Mouse (Mus musculus) erythroid progenitor cell, adult 5-6 weeks (primary cell): ENCODE measurements around the gene Mef2b. TPM values are rescaled to one million over a fixed set of nuclear protein-coding genes. Genes with fewer than 3 reads are reported as not detected.
"Not testable (repeated sequence)": the region's sequence is repeated elsewhere in the genome, so short reads cannot be mapped to it uniquely, and the experiment has no call there.

ENCODE experiments used
- ATAC-seq: replicated peaks from 2 replicates; pipeline ENCODE4 v1.8.0; 2016; ENCODE audit warnings: moderate number of reproducible peaks, mild to moderate bottlenecking, moderate TSS enrichment, inconsistent platforms; ENCODE audit not compliant: poor library complexity, low FRiP score, severe bottlenecking
- total RNA-seq, 2 experiments: library from RNA; stranded (forward) in 1 of 2; stranded (reverse) in 1 of 2; fragments of 150-400 nt in 1 of 2; fragments of 186-747, 209-891 nt in 1 of 2; gene quantifications; 2 replicates each; pipeline versions ENCODE4 v1.2.3 to v1.2.4; 2015 to 2017; ENCODE audit warnings: low replicate concordance in 2 of 2

Gene Mef2b
- total RNA-seq, 2 experiments from 2014 or later = not detected

DNA sequence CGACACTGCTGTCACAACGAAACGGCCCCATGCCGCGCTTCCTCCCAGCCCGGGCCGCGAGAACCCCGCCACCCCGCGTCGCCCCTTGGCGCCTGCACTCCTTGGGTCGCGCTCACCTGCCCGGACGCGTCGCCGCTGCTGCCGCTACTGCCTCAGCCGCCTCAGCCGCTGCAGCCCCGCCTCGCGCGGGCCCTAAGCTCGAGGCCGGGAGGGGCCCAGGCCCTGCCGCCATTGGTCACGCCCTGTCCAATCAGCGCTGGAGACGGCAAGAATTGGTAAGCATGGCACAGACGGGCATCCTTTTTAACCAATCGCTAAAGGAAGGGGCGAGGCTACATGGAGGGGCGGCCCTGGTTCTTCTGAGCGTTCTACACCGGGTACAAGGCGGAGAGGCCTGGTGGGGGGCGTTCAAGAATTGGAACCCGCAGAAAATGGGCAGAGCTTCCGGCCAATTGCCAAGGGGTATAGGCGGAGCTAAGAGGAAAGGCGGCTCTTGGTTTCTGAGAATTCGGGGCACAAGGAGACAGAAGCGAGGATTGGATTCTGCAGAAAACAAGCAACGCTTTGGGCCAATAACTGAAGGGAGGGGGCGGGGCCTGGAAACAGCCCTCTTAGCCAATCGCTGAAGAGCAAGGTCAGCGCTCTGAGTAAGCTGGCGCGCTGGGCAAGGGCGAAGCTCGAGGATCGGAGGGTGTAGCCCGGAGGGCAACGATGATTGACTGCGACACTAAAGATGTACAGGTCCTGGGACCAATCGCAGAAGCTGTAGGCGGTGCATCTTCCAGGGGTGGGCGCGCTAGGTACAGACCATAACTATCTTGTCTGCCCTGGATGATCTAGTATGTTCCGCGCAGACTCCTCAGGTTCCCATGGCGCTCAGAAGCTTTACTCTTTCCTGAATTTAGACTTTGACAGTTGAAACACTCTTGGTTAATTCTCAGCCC lies 72.9 kb downstream of the Mef2b start, which contains the start of gene Slc25a42:
Gene Slc25a42, minus strand, starts transcription at position 194 of the 944 bp plus-strand sequence.
- peak; percentile 88 for ATAC-seq

DNA sequence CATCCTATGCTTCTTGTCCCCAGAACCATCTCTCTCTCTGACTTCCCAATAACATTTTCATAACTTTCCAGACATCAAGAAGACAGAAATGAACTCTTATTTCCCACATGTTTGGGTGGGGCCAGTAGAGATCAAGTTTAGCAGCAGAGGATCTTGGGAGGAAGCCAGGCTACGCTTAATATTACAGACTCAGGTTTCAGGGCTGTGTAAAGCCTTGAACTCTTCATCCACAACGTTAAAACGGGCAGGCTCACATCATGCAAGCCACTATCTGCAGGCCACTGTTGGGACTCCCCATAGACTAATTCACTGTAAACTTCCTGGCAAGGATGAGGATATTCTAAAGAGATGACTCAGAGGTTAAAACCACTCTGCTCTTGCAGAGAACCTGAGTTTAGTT lies 74.9 kb downstream of the Mef2b start:
- ATAC-seq = no peak

DNA sequence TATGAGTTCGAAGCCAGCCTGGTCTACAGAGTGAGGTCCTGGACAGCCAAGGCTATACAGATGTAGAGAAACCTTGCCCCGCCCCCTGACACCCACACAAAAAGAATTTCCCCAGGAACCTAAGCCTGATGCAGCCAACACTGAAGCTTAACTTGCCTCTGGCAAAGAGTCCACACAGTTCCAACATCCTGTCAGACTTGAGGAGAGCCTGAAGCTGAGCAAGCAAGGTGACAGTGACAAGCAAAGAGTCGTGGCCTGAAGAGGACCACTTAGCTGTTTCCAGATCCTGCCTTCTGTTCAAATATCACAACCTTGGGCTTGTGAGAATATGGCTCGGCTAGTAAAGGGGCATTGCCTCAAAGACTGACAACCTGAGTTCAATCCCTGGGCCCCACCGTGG lies 75.6 kb downstream of the Mef2b start:
- no peak for ATAC-seq

DNA sequence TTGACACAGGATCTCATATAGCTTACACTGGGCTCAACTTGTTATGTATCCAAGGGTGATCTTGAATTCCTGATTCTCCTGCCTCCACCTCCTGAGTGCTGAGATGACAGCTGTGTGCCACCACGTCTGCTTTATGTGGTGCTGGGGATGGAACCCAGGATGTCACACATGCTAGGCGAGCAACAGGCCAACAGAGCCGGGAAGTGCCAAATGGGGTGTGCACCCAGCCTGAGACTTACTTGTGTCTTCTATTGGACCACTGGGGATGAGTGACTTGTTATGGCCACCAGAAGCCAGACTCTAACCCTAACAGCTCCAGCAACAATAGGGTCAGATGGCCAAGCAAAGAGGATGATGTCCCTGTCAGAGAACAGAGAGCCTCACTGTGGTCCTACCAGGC lies 76.7 kb downstream of the Mef2b start:
- ATAC-seq = not testable (repeated sequence)

DNA sequence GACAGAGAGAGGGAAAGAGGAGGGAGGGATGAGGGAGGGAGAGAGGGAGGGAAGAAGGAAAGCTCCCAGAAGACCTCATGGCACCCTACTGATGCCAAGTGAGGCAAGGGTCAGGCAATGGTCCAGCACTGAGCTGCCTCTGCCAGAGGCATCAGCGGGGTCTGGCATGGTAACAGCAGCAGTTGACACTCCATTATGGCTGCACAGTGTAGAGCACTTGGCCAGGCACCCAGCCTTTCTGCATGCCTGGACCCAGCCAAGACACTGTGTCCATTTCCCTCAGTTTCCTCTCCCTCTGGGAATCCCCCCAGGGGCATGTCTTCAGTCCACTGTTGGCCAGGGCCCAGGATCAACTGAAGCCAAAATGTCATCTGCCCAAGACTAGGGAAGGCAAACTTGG lies 77.1 kb downstream of the Mef2b start:
- ATAC-seq = no peak

Other genes with a start within 250 kb of the Mef2b start
- gene Tssk6, start 237.5 kb upstream of the Mef2b start, total RNA-seq (2015; ENCODE audit: low replicate concordance) = not detected in 2 replicates
- not detected in 2 replicates for gene Tssk6, start 237.5 kb upstream of the Mef2b start, total RNA-seq (2017; ENCODE audit: low replicate concordance)
- gene Ndufa13, start 237.2 kb upstream of the Mef2b start, total RNA-seq (2015; ENCODE audit: low replicate concordance) = 20.5 and 29.6 TPM in 2 replicates
- 29.0 and 40.8 TPM in 2 replicates for gene Ndufa13, start 237.2 kb upstream of the Mef2b start, total RNA-seq (2017; ENCODE audit: low replicate concordance)
- gene Yjefn3, start 237.0 kb upstream of the Mef2b start, total RNA-seq (2015; ENCODE audit: low replicate concordance) = not detected in 2 replicates
- gene Yjefn3, start 237.0 kb upstream of the Mef2b start, total RNA-seq (2017; ENCODE audit: low replicate concordance) = not detected in 2 replicates
- 42.8 and 46.9 TPM in 2 replicates for gene Gatad2a, start 143.3 kb upstream of the Mef2b start, total RNA-seq (2015; ENCODE audit: low replicate concordance)
- gene Gatad2a, start 143.3 kb upstream of the Mef2b start, total RNA-seq (2017; ENCODE audit: low replicate concordance) = 47.5 and 48.0 TPM in 2 replicates
- gene Mau2, start 97.0 kb upstream of the Mef2b start, total RNA-seq (2015; ENCODE audit: low replicate concordance) = 27.2 and 35.3 TPM in 2 replicates
- gene Mau2, start 97.0 kb upstream of the Mef2b start, total RNA-seq (2017; ENCODE audit: low replicate concordance) = 39.1 and 39.2 TPM in 2 replicates
- gene Sugp1, start 96.9 kb upstream of the Mef2b start, total RNA-seq (2015; ENCODE audit: low replicate concordance) = 15.9 and 20.1 TPM in 2 replicates
- 21.0 and 24.9 TPM in 2 replicates for gene Sugp1, start 96.9 kb upstream of the Mef2b start, total RNA-seq (2017; ENCODE audit: low replicate concordance)
- gene Tm6sf2, start 66.8 kb upstream of the Mef2b start, total RNA-seq (2015; ENCODE audit: low replicate concordance) = 1.3 TPM in 1 of 2 replicates, not detected in the other
- not detected in 2 replicates for gene Tm6sf2, start 66.8 kb upstream of the Mef2b start, total RNA-seq (2017; ENCODE audit: low replicate concordance)
- gene Hapln4, start 56.3 kb upstream of the Mef2b start, total RNA-seq (2015; ENCODE audit: low replicate concordance) = not detected in 2 replicates
- not detected in 2 replicates for gene Hapln4, start 56.3 kb upstream of the Mef2b start, total RNA-seq (2017; ENCODE audit: low replicate concordance)
- not detected in 2 replicates for gene Ncan, start 18.8 kb upstream of the Mef2b start, total RNA-seq (2015; ENCODE audit: low replicate concordance)
- gene Ncan, start 18.8 kb upstream of the Mef2b start, total RNA-seq (2017; ENCODE audit: low replicate concordance) = not detected in 2 replicates
- gene Nr2c2ap, start 8.4 kb upstream of the Mef2b start, total RNA-seq (2015; ENCODE audit: low replicate concordance) = 8.3 TPM in 1 of 2 replicates, not detected in the other
- 2.3 TPM in 1 of 2 replicates, not detected in the other for gene Nr2c2ap, start 8.4 kb upstream of the Mef2b start, total RNA-seq (2017; ENCODE audit: low replicate concordance)
- 5.8 and 16.3 TPM in 2 replicates for gene Rfxank, start 557 bp upstream of the Mef2b start, total RNA-seq (2015; ENCODE audit: low replicate concordance)
- 2.3 and 4.9 TPM in 2 replicates for gene Rfxank, start 557 bp upstream of the Mef2b start, total RNA-seq (2017; ENCODE audit: low replicate concordance)
- 18.7 and 20.5 TPM in 2 replicates for gene Borcs8, start 212 bp upstream of the Mef2b start, total RNA-seq (2015; ENCODE audit: low replicate concordance)
- gene Borcs8, start 212 bp upstream of the Mef2b start, total RNA-seq (2017; ENCODE audit: low replicate concordance) = 17.3 and 24.7 TPM in 2 replicates
- 2.9 and 14.1 TPM in 2 replicates for gene Tmem161a, start 32.6 kb downstream of the Mef2b start, total RNA-seq (2015; ENCODE audit: low replicate concordance)
- gene Tmem161a, start 32.6 kb downstream of the Mef2b start, total RNA-seq (2017; ENCODE audit: low replicate concordance) = 4.9 and 6.5 TPM in 2 replicates
- 30.6 and 35.3 TPM in 2 replicates for gene Slc25a42, start 72.6 kb downstream of the Mef2b start, total RNA-seq (2015; ENCODE audit: low replicate concordance)
- 16.2 and 24.4 TPM in 2 replicates for gene Slc25a42, start 72.6 kb downstream of the Mef2b start, total RNA-seq (2017; ENCODE audit: low replicate concordance)
- 36.8 and 49.0 TPM in 2 replicates for gene Sugp2, start 94.5 kb downstream of the Mef2b start, total RNA-seq (2015; ENCODE audit: low replicate concordance)
- 51.5 and 60.7 TPM in 2 replicates for gene Sugp2, start 94.5 kb downstream of the Mef2b start, total RNA-seq (2017; ENCODE audit: low replicate concordance)
- gene Armc6, start 94.8 kb downstream of the Mef2b start, total RNA-seq (2015; ENCODE audit: low replicate concordance) = 15.1 and 26.4 TPM in 2 replicates
- 5.1 TPM in 1 of 2 replicates, not detected in the other for gene Armc6, start 94.8 kb downstream of the Mef2b start, total RNA-seq (2017; ENCODE audit: low replicate concordance)
- gene Homer3, start 143.1 kb downstream of the Mef2b start, total RNA-seq (2015; ENCODE audit: low replicate concordance) = 1.3 TPM in 1 of 2 replicates, not detected in the other
- gene Homer3, start 143.1 kb downstream of the Mef2b start, total RNA-seq (2017; ENCODE audit: low replicate concordance) = not detected in 2 replicates
- 2.5 and 9.2 TPM in 2 replicates for gene Ddx49, start 162.8 kb downstream of the Mef2b start, total RNA-seq (2015; ENCODE audit: low replicate concordance)
- 12.5 and 30.4 TPM in 2 replicates for gene Ddx49, start 162.8 kb downstream of the Mef2b start, total RNA-seq (2017; ENCODE audit: low replicate concordance)
- 78.6 and 122 TPM in 2 replicates for gene Cope, start 162.8 kb downstream of the Mef2b start, total RNA-seq (2015; ENCODE audit: low replicate concordance)
- 16.7 and 51.7 TPM in 2 replicates for gene Cope, start 162.8 kb downstream of the Mef2b start, total RNA-seq (2017; ENCODE audit: low replicate concordance)
- gene Cers1, start 176.1 kb downstream of the Mef2b start, total RNA-seq (2015; ENCODE audit: low replicate concordance) = not detected in 2 replicates
- not detected in 2 replicates for gene Cers1, start 176.1 kb downstream of the Mef2b start, total RNA-seq (2017; ENCODE audit: low replicate concordance)
- not detected in 2 replicates for gene Gdf1, start 190.1 kb downstream of the Mef2b start, total RNA-seq (2015; ENCODE audit: low replicate concordance)
- gene Gdf1, start 190.1 kb downstream of the Mef2b start, total RNA-seq (2017; ENCODE audit: low replicate concordance) = not detected in 2 replicates
- gene Upf1, start 213.6 kb downstream of the Mef2b start, total RNA-seq (2015; ENCODE audit: low replicate concordance) = 18.4 and 20.2 TPM in 2 replicates
- 32.5 and 43.9 TPM in 2 replicates for gene Upf1, start 213.6 kb downstream of the Mef2b start, total RNA-seq (2017; ENCODE audit: low replicate concordance)
- not detected in 2 replicates for gene Comp, start 233.8 kb downstream of the Mef2b start, total RNA-seq (2015; ENCODE audit: low replicate concordance)
- gene Comp, start 233.8 kb downstream of the Mef2b start, total RNA-seq (2017; ENCODE audit: low replicate concordance) = 0.39 TPM in 1 of 2 replicates, not detected in the other